Mouse (Mus musculus) right cerebral cortex, adult 2 months (tissue): ENCODE measurements around the gene Casz1.

Experiments
- DNase-seq, 2 experiments: peaks; one replicate each; pipeline ENCODE4 v3.0.0; 2021 to 2022; ENCODE audit warnings: low spot score in 2 of 2

The Casz1 gene

DNA sequence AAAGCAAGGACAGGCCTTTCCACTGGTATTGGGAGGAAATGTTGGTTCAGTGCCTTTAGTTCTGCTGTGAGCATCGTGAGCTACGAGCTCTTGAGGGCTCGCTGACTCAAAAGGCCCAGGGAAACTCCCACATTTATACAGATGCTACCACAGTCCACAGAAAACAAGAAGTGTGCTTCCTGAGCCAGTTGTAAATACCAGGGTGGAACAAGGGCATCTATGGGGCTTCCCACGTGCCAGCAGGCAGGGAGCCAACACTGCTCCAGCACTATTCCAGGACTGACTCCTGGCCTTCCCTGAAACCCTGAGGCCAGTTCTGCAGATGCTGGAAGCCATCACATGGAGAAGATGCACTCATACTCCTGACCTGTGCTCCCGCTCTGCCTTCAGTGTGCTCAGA lies 165.4 kb downstream of the Casz1 start:
- no peak for DNase-seq

- DNase-seq = no peak
These were observed 166.5 kb downstream of the Casz1 start for GRCm38 (mm10) chr4:148970742-148971141.

- DNase-seq = no peak
These were observed 167.5 kb downstream of the Casz1 start for GRCm38 (mm10) chr4:148971613-148972242.

DNA sequence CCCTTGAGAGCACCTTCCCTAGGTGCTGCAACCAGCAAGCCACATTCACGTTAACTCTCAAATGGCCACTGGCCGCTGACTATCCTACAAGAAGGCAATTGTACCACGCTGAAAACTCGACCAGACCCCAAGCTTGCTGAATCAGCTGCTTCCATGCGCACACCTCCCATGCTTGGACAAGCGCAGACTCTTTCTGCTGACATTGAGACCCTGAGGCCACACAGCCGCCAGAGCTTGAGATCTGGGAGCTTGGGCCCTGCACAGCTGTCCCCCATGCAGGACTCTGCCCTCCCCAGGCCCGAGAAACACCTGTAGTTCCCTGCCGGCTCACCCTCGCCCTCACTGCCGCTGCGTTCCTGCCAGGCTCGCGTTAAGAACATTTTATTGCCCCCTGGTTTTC lies 168.5 kb downstream of the Casz1 start:
- DNase-seq = no peak

DNA sequence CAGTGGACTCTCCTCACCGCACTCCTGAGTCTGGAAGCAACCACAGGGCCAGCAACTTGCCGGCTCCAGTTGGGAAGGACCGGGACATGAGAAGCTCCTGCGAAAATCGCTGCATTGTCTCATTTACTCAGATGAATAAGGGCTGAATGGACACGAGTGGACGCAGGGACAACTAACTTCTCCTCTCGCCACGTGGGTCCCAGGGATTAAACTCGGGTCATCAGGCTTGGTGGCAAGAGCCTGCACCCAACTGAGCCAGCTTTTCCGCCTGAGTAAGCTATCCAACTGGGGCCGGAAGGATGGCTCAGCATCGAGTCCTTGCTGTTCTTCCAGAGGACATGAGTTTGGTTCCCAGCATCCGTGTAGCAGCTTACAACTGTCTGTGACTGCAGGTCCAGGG lies 169.2 kb downstream of the Casz1 start:
- DNase-seq = no peak

DNA sequence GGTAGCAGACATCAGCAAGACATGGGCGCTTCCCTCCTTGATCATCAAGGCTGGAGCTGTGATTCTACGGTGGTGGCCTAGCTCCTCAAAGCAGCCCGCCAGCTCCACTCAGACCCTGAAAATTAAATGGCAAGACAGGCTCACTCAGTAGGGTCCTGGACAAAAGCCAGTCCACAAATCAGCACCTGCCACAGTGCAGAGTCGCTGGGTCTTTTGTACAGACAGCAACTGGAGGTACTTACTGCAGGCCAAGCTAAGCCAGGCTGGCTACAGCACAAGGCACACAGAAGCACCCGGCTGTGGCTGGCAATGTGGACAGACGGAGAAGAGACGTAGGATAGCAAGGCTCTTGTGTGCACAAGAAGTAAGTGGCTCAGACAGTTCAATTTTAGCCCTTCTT lies 170.6 kb downstream of the Casz1 start:
- DNase-seq = no peak

DNA sequence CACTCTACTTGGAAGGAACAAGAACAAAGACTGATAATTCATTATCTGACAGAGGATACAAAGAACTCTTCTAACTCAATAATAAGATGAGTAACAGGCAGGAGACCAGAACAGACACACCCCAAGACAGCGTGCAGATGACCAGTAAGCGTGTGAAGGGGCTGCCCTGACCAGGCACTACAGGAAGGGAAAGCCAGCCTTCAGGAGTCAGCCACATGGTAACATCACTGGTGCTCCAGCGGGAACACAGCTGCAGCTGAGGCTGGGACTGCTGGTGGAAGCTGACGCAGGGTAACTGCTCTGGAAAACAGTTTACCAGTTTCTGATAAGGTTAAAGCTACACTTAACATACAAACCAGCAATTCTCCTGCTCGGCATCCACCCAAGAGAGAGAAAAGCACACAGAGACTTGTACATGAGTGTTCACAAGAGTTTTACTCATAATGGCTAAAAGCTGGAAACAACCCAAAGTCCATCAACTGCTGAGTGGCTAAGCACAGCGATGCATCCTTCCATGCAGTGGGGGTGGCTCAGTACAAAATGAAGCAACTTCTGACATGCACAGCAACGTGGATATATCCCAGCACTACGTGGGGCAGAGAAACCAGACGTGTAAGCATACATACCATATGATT lies 174.1 kb downstream of the Casz1 start:
- no peak for DNase-seq

- DNase-seq = no peak
These were observed 174.7 kb downstream of the Casz1 start for GRCm38 (mm10) chr4:148978926-148979325.

GRCm38 (mm10) chr4:148979837-148980236 lies 175.6 kb downstream of the Casz1 start:
- DNase-seq = no peak

DNA sequence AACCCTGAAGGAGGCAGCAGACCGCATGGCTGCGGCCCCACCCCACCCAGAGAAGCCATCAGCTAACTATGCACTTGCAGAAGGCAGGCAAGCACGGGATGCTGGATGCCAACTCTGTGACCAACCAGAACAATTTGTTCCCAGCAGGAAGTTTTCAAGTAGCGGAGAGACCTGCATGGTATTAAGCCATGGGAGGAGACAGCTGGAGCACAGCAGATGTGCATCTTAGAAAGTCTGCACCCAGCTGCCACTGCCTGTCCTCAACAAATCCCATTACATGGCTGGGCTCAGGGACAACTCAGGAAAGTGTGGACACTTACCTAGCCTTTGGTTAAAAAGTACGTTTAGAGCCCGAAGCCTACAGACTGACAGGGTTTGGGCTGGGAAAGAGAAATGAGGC lies 178.0 kb downstream of the Casz1 start:
- no peak for DNase-seq

GRCm38 (mm10) chr4:148984701-148985540 lies 180.7 kb downstream of the Casz1 start:
- DNase-seq = no peak

DNA sequence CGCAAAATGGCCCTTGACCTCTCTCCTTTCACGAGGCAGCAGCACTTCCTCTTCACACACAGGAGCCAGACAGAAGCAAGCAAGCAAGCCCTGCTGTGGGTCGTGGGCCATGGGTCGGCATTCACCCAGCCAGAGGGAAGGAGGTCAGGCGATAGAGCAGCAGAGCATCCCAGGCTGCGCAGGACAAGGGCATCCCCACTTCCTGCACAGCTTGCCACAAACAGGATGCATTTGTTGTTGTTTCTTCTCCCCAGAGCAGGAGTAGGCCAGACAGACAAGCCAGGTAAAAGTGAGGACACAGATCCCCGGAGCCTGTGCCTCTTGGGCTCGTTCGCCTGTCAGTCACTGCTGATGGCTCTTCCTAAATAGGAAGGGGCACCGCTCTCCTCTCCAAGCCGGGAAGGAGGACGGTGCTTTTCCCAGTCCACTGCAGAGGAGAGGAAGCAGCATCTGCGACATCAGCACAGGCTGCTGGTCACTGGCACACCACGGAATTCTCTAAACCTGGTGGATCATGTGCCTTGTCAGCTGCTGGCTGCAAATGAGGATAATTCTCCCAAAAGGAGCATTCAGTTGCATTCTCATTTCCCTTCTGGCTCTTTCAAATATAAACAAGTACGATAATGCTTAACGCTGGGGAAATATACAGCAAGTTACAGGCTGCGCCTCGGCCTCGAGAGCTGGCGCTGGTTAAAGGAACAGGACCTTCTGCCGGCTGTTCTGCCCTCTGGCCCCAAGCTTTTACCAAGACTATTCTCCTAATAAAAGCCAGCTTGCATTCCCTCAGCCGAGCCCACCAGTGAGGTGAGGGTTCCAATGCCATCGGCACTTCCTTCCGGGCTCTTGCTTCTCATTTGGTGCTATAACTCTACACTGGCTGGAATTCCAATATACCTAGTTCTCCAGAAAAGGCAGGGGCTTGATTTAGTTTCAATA lies 181.6 kb downstream of the Casz1 start:
- DNase-seq = no peak

DNA sequence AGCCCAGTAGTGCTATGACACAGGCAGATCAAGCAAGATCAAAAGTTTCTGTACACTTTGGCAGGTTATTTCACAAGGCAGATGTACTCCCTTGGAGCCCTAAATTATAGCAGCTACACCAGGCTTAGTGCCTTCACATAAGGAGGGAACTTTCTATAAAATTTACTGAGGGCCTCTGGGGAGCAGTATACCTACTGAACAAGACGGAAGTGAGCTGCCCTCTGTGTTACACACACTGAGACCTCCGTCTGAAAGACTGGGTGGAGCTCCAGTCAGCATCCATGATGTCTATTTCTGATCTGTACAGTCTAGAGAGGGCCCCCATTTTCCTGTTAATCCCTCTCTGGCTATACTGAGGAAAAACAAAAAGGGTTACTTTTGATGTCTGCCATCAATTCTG lies 185.8 kb downstream of the Casz1 start:
- no peak for DNase-seq

DNA sequence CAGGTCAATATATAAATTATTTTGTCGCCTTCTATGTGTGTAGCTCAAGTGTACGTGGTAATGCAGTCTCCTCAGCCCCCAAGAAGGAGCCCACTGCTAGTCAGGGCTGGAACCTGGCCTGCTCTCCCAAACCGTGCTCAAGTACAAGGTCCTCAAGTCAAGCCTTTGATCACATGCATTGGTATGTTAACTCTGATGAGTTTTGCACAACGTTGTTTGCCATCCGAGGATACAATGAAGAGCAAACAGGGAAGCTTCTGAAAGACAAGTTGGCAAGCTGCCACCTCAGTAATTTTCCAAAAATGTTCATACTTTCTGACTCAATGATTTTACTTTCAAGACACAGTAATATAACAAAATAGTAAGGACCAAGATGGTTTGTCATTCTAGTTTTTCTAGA lies 189.7 kb downstream of the Casz1 start:
- no peak for DNase-seq

- no peak for DNase-seq
These were observed 196.5 kb downstream of the Casz1 start for GRCm38 (mm10) chr4:149000746-149001145.

GRCm38 (mm10) chr4:149001515-149001914 lies 197.3 kb downstream of the Casz1 start:
- no peak for DNase-seq

DNA sequence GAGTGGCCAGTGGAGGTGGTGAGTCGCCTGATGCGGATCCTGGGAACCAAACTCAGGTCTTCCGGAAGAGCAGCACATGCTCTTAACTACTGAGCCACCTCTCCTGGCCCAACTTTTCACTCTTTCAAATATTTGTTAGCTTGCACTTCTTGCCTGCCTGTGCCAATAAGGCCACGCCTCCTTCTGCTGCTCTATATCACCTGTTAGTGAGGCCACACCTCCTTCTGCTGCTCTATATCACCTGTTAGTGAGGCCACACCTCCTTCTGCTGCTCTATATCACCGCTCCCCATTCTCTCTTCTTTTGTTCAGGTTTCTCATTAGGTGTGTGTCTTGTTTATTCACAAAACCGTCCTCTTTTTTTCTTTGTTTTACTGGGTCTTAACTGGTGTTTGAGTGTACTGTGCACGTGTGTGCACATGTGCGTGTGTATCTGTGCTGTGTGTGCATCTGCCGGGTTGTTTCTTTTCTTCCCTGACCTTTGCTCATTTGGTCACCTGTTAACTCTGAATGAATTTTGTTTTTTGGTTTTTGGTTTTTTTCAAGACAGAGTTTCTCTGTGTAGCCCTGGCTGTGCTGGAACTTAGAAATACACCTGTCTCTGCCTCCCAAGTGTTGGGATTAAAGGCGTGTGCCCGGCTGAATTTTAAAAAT lies 198.3 kb downstream of the Casz1 start:
- no peak for DNase-seq
